Mouse (Mus musculus): Measurements from ENCODE around the gene Lrpap1.

- no peak for TF ChIP-seq POLR2A (IDR thresholded peaks at IDR 0.05; ENCODE audit: borderline replicate concordance, insufficient read depth, low read length)
- no peak for TF ChIP-seq CTCF (IDR thresholded peaks at IDR 0.05; ENCODE audit: borderline replicate concordance, insufficient read depth, low read depth, low read length)
These were observed 16.0 kb downstream of the Lrpap1 start for GRCm38 (mm10) chr5:35089614-35089963.
